Mouse (Mus musculus) gastrocnemius, adult 2 months (tissue): ENCODE data around the gene Cdkal1. TPM values are rescaled to one million over a fixed set of nuclear protein-coding genes. Genes with fewer than 3 reads are reported as not detected.

Experiments
- DNase-seq: peaks from one replicate; pipeline ENCODE4 v3.0.0; 2022
- H3K27ac ChIP-seq: fragments of 200-600 bp; 2 replicates; pipeline ENCODE4 v1.8.1; 2022; ENCODE audit warnings: mild to moderate bottlenecking
- H3K4me3 ChIP-seq: fragments of 200-600 bp; 2 replicates; pipeline ENCODE4 v1.8.1; 2022; ENCODE audit warnings: mild to moderate bottlenecking, moderate library complexity
- CTCF ChIP-seq: fragments of 200-600 bp; IDR thresholded peaks from 2 replicates; pipeline ENCODE4 v1.8.1; 2022; ENCODE audit warnings: antibody characterized with exemption, mild to moderate bottlenecking, moderate library complexity
- intact Hi-C: fragments of 180-260 bp; cut with DNase I; formaldehyde crosslinking; loops from one replicate; pipeline ENCODE4 v1.15.1; 2025
- total RNA-seq, 2 experiments: library from RNA; stranded (reverse); gene quantifications; 2 replicates each; pipeline ENCODE4 v1.2.3; 2021

Cdkal1 gene
- total RNA-seq, 2 experiments from 2014 or later, result 35.4 to 35.5 TPM

- Histone ChIP-seq H3K27ac (peak overlapping the region; percentile 61), H3K4me3 (no peak overlapping the region)
- peak; percentile 75 for DNase-seq
- TF ChIP-seq CTCF, result no peak
- intact Hi-C loops, result no loop called here
These were observed 227.9 kb downstream of the Cdkal1 start for GRCm38 (mm10) chr13:29627438-29628124.

DNA sequence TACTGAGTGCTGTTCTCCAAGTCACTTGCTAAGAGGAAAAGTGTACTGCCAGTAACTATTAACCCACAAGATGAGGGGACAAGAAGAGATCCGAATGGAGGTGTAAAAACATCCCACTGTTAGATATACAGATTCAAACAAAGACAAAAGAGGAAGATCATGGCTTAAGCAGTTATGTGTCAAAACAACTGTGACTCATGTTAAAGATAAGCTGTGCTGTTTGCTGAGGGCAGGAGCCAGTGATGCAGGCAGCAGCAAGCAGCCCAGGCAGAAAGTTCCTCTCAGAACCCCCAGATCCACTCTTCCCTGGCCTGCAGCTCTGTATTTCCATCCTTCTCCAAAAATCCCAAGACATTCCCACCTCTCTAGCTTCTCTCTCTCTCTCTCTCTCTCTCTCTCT, 230.5 kb downstream of the Cdkal1 start:
- H3K27ac ChIP-seq, result no peak overlapping the region

GRCm38 (mm10) chr13:29623636-29624239, 231.7 kb downstream of the Cdkal1 start:
- Histone ChIP-seq H3K27ac (no peak overlapping the region), H3K4me3 (no peak overlapping the region)
- no peak for DNase-seq
- TF ChIP-seq CTCF, result no peak
- intact Hi-C loops, result no loop called here

More for the DNA sequence above, 230.5 kb downstream of the Cdkal1 start:
- TF ChIP-seq CTCF, result no peak
- no peak overlapping the region for H3K4me3 ChIP-seq
- intact Hi-C loops, result no loop called here
- DNase-seq, result no peak

GRCm38 (mm10) chr13:29621881-29622280, 233.6 kb downstream of the Cdkal1 start:
- no peak for TF ChIP-seq CTCF
- no peak for DNase-seq
- Histone ChIP-seq H3K4me3 (no peak overlapping the region), H3K27ac (no peak overlapping the region)
- intact Hi-C loops, result no loop called here

DNA sequence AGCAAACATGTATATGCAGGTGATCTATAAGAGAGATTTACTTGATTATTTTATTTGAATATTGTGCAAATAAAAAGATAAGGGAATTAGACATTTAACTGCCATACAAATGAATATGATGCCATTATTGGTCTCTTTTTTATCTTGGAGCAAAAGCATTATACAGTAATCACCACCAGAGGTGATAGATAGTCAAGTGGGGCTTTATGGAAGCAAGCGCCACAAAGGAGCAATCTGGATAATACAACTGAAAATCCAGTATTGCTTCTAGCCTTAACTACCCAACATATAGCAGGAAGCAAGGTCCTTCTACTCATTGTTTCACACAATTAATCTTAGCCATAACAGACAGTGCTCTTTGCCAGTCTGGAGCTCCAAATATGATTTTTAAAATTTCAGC, 234.1 kb downstream of the Cdkal1 start:
- DNase-seq, result no peak
- TF ChIP-seq CTCF, result no peak
- H3K4me3 ChIP-seq, result no peak overlapping the region
- intact Hi-C loops, result no loop called here
- H3K27ac ChIP-seq, result no peak overlapping the region

DNA sequence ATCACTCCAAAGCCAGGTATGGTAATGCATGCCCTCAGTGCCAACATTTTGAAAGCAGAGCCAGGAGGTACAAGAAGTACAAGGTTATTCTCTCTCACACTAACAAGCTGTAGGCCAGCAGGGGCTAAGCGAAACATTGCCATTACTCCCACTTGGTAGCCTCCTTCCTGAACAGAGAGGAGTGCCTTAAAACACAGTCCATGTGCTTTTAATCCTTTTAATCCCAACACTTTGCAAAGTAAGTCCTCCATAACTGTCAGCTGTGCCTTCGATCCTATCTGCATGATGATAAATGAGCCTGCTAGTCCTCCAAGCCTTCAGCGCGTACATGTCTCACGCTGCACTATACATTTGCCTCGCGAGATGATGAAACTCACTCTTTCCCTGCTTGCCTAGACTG, 234.6 kb downstream of the Cdkal1 start:
- H3K27ac ChIP-seq, result no peak overlapping the region
- DNase-seq, result no peak
- TF ChIP-seq CTCF, result no peak
- no peak overlapping the region for H3K4me3 ChIP-seq
- intact Hi-C loops, result no loop called here

DNA sequence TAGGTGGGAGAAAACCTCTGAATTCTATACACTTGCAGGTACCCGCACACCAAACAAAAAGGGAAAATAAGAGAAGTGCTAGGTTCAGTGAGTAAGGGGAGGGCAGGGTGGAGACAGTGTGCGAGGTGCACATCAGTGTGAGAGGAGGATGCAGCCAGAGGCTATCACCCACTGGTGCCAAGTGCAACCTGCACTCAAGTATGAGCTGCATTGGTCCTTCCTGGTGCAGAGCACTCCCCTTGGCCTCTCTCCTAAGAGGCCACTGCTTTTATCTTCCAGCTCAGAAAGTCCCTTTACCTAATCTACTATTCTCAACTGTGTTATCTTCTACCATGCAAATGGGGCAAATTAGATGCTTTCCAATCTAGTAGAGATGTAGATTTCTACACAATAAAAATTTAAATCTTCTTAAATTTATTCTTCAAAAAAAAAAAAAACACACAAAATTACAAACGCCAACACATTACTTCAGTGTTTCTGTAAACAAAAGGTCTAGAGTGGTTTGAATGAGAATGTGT, 238.8 kb downstream of the Cdkal1 start:
- Histone ChIP-seq H3K4me3 (no peak overlapping the region), H3K27ac (no peak overlapping the region)
- TF ChIP-seq CTCF, result no peak
- DNase-seq, result no peak
- intact Hi-C loops, result no loop called here

DNA sequence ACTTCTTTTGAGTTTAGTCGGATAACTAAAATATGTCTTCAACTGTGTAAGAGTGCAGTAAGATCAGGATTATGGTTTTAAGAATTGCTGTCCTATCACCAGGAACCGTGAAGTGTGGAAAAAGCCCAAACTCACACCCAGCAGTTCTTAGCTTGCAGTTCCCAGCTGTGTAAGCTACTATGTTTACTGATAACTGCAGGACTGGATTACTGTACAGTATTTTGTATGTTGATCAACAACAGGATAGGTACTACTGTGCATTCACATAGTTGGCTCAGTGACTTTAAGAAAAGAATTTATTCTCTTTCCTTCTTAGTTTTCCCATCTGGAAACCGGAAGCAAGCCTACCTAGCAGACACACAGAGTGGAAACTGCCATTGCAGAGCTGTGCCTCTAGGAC, 239.5 kb downstream of the Cdkal1 start:
- no peak for DNase-seq
- no peak for TF ChIP-seq CTCF
- H3K27ac ChIP-seq, result no peak overlapping the region
- no peak overlapping the region for H3K4me3 ChIP-seq
- intact Hi-C loops, result no loop called here

DNA sequence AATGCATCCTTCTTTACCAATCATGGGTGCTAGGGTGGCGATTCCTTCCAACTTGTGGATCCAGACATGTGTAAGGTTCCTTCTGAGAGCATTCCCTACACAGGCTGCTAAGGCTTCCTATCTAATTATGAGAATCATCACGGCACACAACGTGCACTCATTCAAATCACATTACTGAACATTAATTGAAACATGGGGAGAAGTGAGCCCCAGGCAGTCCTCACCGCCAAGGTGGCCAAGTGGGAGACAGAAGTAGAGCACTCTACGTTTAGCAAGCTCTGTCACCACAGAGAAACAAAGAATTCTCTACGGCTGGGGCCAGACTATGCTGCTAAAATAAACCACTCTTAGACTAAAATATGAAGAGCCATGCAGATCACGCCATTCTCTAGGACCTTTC, 240.4 kb downstream of the Cdkal1 start:
- H3K4me3 ChIP-seq, result no peak overlapping the region
- no peak overlapping the region for H3K27ac ChIP-seq
- DNase-seq, result no peak
- intact Hi-C loops, result no loop called here
- TF ChIP-seq CTCF, result no peak

GRCm38 (mm10) chr13:29610051-29610931, 245.2 kb downstream of the Cdkal1 start:
- Histone ChIP-seq H3K4me3 (no peak overlapping the region), H3K27ac (no peak overlapping the region)
- intact Hi-C loops, result no loop called here
- no peak for DNase-seq
- TF ChIP-seq CTCF, result no peak

GRCm38 (mm10) chr13:29609441-29609840, 246.0 kb downstream of the Cdkal1 start:
- no peak for TF ChIP-seq CTCF
- H3K27ac ChIP-seq, result no peak overlapping the region
- no peak for DNase-seq
- intact Hi-C loops, result no loop called here
- no peak overlapping the region for H3K4me3 ChIP-seq

- peak; percentile 71 for DNase-seq
- intact Hi-C loops, result loop anchor here (1.0 to 5.0 kb wide), 2 partner anchors 228 to 647 kb away; no protein-coding TSS in a partner anchor
- H3K4me3 ChIP-seq, result no peak overlapping the region
- peak; percentile 83 for TF ChIP-seq CTCF
- no peak overlapping the region for H3K27ac ChIP-seq
These were observed 251.2 kb downstream of the Cdkal1 start for GRCm38 (mm10) chr13:29604241-29604640.

- no peak for TF ChIP-seq CTCF
- Histone ChIP-seq H3K4me3 (no peak overlapping the region), H3K27ac (no peak overlapping the region)
- intact Hi-C loops, result loop anchor here (5.0 kb wide), 1 partner anchor 229 kb away; no protein-coding TSS in a partner anchor
- DNase-seq, result no peak
These were observed 251.9 kb downstream of the Cdkal1 start for GRCm38 (mm10) chr13:29603597-29603996.
